Mouse (Mus musculus) forebrain, embryonic 16.5 days (tissue): Measurements from ENCODE around the gene Cyp1a1. TPM values are rescaled to one million over a fixed set of nuclear protein-coding genes. Genes with fewer than 3 reads are reported as not detected.

Experiments used
- ATAC-seq: fragments of 200-750 bp; cut with Nextera tagmentation; 2 replicates; pipeline ENCODE4 v1.8.0; 2017; ENCODE audit warnings: mild to moderate bottlenecking, moderate library complexity
- H3K27ac ChIP-seq: fragments of 300-500 bp; sonication (generic); 2 replicates; pipeline ENCODE4 v1.5.1; 2014; ENCODE audit warnings: low read length, control low read depth
- H3K27me3 ChIP-seq: fragments of 300-500 bp; sonication (generic); replicated peaks from 2 replicates; pipeline ENCODE4 v1.6.1; 2014; ENCODE audit warnings: low read length; ENCODE audit not compliant: control insufficient read depth, insufficient read depth
- H3K36me3 ChIP-seq: fragments of 300-500 bp; sonication (generic); 2 replicates; pipeline ENCODE4 v1.6.1; 2014; ENCODE audit not compliant: control insufficient read depth, insufficient read depth
- H3K4me1 ChIP-seq: fragments of 300-500 bp; sonication (generic); replicated peaks from 2 replicates; pipeline ENCODE4 v1.6.1; 2014; ENCODE audit warnings: low read length; ENCODE audit not compliant: control insufficient read depth, insufficient read depth
- H3K4me2 ChIP-seq: fragments of 300-500 bp; sonication (generic); 2 replicates; pipeline ENCODE4 v1.6.1; 2014; ENCODE audit warnings: mild to moderate bottlenecking, low read length, control low read depth
- H3K4me3 ChIP-seq: fragments of 300-500 bp; sonication (generic); replicated peaks from 2 replicates; pipeline ENCODE4 v1.5.1; 2014; ENCODE audit warnings: mild to moderate bottlenecking, low read length, control low read depth
- H3K9ac ChIP-seq: fragments of 300-500 bp; sonication (generic); replicated peaks from 2 replicates; pipeline ENCODE4 v1.6.1; 2014; ENCODE audit warnings: low read depth, low read length, control low read depth
- H3K9me3 ChIP-seq: fragments of 300-500 bp; sonication (generic); 2 replicates; pipeline ENCODE4 v1.6.1; 2016; ENCODE audit warnings: low read length; ENCODE audit not compliant: control insufficient read depth
- WGBS: fragments of 180-500 bp; shearing (Covaris S2); extraction: QIAGEN DNeasy Blood & Tissue Kit; methylation state at CpG from one replicate; pipeline ENCODE4 v1.1.7; 2014; 5-methylcytosine and 5-hydroxymethylcytosine counted together
- polyA plus RNA-seq: library from polyadenylated mRNA; unstranded; fragments of >200 nt; fragmentation: Nextera tagmentation; extraction: Ambion mirVana; gene quantifications from 2 replicates; pipeline ENCODE4 v1.2.1, GENCODE M21; 2015

The Cyp1a1 gene
- polyA plus RNA-seq, 1 experiment from 2014 or later: 0.18 TPM

DNA sequence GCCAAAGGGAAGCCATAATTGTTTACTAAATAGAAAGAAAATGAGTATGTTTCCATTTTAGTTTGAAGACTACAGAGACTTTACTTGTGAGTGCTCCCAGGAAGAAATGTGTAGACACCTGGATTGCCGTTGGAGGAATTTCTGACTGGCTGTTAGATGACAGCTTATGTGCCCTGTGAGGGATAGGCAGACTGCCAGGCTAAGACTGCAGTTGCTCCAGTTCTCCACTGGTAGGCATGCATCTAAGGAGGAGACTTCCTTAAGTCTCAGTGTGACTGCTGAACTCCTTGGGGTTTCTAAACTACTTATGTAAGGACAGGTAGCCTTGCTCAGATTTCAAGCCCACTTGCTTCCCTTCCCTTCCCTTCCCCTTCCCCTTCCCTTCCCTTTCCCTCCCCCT lies 40.6 kb downstream of the Cyp1a1 start:
- H3K27me3 ChIP-seq: no peaks in the 10 kb centered on the region
- H3K4me2 ChIP-seq: no peak overlapping the region
- H3K9me3 ChIP-seq: no peaks in the 10 kb centered on the region
- H3K4me3 ChIP-seq: no peak overlapping the region
- H3K27ac ChIP-seq: no peak overlapping the region
- 89% methylated on average over 1 of the region's 1 CpGs for WGBS
- ATAC-seq: no peak
- no peak overlapping the region for H3K9ac ChIP-seq
- H3K4me1 ChIP-seq: peaks cover 3% of the 10 kb centered on the region; the same call in 1 of the 2 replicates
- peaks cover 11% of the 10 kb centered on the region for H3K36me3 ChIP-seq

DNA sequence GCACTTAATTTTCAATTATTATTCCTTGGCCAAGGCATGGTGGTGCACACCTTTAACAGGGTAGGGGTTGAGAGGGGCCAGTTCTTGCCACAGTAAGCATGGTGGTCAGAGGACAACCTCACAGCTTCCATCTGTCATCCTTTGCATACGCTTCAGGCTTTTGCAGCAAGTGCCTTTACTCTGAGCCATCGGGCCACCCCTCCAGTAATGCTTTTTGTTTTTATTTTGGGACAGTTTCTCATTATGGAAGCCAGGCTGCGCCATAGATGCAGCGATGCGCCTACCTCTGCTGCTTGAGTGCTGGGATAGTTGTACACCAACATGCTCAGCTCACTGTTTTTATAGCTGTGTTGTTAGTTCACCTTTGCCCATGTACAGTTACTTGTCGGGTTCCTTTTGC lies 45.9 kb downstream of the Cyp1a1 start:
- Histone ChIP-seq H3K9me3 (no peaks in the 10 kb centered on the region), H3K4me1 (no peaks in the 10 kb centered on the region), H3K9ac (no peak overlapping the region), H3K4me2 (no peak overlapping the region), H3K27ac (no peak overlapping the region), H3K4me3 (no peak overlapping the region), H3K36me3 (peaks cover 5% of the 10 kb centered on the region; the same call in 1 of the 2 replicates), H3K27me3 (no peaks in the 10 kb centered on the region)
- no peak for ATAC-seq
- WGBS: 96% methylated on average over 6 of the region's 6 CpGs

DNA sequence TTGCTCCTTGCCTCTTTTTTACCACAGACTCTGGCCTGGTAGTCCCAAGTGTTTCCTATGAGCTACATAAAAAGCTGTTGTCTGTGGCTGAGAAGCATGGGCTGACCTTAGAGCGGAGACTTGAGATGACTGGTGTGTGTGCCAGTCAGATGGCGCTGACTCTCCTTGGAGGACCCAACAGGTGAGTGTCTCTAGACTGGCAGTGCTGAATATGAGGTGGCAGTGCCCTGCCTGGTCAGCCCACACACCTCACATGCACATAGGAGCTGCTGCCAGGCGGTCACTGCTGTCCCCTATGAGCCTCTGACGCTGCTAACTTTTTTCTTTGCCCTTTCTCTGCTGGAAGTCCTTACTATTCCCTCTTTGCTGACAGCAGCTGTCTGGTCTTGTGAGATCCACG lies 52.1 kb downstream of the Cyp1a1 start:
- H3K4me2 ChIP-seq: no peak overlapping the region
- H3K36me3 ChIP-seq: no peaks in the 10 kb centered on the region; the same call in 1 of the 2 replicates
- H3K27ac ChIP-seq: no peak overlapping the region
- no peak for ATAC-seq
- WGBS: 89% methylated on average over 5 of the region's 5 CpGs
- H3K4me1 ChIP-seq: no peaks in the 10 kb centered on the region
- H3K4me3 ChIP-seq: no peak overlapping the region
- H3K9me3 ChIP-seq: no peaks in the 10 kb centered on the region
- H3K27me3 ChIP-seq: no peaks in the 10 kb centered on the region
- no peak overlapping the region for H3K9ac ChIP-seq

DNA sequence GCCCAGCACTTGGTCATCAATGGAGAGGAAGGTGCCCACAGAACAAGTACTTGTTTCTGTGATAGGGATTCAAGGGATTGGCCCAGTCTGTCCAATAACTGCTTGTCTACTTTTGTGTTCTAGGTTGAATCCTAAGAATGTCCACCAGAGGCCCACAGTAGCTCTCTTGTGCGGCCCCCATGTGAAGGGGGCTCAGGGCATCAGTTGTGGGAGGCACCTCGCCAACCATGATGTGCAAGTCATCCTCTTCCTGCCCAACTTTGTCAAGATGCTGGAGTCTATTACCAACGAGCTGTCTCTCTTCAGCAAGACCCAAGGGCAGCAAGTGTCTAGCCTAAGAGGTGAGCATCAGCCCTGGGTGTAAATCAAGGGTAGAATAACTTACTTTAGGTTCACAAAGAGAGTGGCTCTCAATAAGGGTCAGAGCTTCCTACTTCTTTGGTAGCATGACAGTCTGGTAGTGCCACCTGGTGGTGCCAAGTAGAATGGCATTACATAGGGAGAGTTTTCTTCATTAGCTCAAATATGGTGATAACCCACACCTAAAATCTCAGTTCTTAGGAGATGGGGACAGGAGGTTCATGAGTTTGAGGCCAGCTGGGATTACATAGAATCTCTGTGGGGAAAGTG lies 56.8 kb downstream of the Cyp1a1 start:
- Histone ChIP-seq H3K9me3 (no peaks in the 10 kb centered on the region), H3K4me2 (no peak overlapping the region), H3K36me3 (peaks cover 9% of the 10 kb centered on the region), H3K27ac (no peak overlapping the region), H3K9ac (no peak overlapping the region), H3K4me3 (no peak overlapping the region), H3K27me3 (no peaks in the 10 kb centered on the region), H3K4me1 (no peaks in the 10 kb centered on the region)
- WGBS: 72% methylated on average over 3 of the region's 3 CpGs
- ATAC-seq: no peak

GRCm38 (mm10) chr9:57747067-57747466 lies 59.3 kb downstream of the Cyp1a1 start:
- Histone ChIP-seq H3K9me3 (no peaks in the 10 kb centered on the region), H3K27ac (no peak overlapping the region), H3K4me3 (no peak overlapping the region), H3K27me3 (no peaks in the 10 kb centered on the region), H3K9ac (no peak overlapping the region), H3K4me2 (no peak overlapping the region), H3K4me1 (no peaks in the 10 kb centered on the region), H3K36me3 (peaks cover 25% of the 10 kb centered on the region)
- WGBS: 88% methylated on average over 1 of the region's 1 CpGs
- no peak for ATAC-seq

GRCm38 (mm10) chr9:57748137-57748536 lies 60.4 kb downstream of the Cyp1a1 start:
- no peaks in the 10 kb centered on the region for H3K27me3 ChIP-seq
- H3K4me2 ChIP-seq: no peak overlapping the region
- peaks cover 34% of the 10 kb centered on the region for H3K36me3 ChIP-seq
- H3K27ac ChIP-seq: no peak overlapping the region
- no peaks in the 10 kb centered on the region for H3K4me1 ChIP-seq
- 77% methylated on average over 6 of the region's 6 CpGs for WGBS
- no peak overlapping the region for H3K4me3 ChIP-seq
- no peak overlapping the region for H3K9ac ChIP-seq
- no peak for ATAC-seq
- H3K9me3 ChIP-seq: no peaks in the 10 kb centered on the region

DNA sequence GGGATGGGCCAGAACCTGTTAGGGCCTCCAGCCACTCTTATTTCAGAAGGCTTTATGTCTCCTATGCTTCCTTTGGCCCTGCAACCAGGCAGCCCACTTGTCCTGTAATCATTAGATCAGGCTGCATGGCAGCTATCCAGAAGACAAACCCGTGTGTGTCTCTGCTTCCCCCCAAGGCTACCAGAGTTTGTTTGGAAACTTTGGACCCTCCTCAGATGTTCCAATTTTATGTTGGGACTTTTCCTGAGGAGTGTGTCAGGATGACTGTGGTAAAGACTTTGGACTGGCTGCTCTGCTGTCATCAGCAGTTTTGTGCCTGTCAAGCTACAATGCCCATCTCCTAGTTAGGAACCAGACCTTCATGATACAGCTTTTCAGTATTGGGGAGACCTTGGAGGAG lies 61.1 kb downstream of the Cyp1a1 start:
- no peaks in the 10 kb centered on the region for H3K4me1 ChIP-seq
- no peaks in the 10 kb centered on the region for H3K9me3 ChIP-seq
- 45% methylated on average over 1 of the region's 1 CpGs for WGBS
- peaks cover 41% of the 10 kb centered on the region for H3K36me3 ChIP-seq
- no peak overlapping the region for H3K4me3 ChIP-seq
- H3K9ac ChIP-seq: no peak overlapping the region
- H3K4me2 ChIP-seq: no peak overlapping the region
- no peaks in the 10 kb centered on the region for H3K27me3 ChIP-seq
- no peak for ATAC-seq
- H3K27ac ChIP-seq: no peak overlapping the region

GRCm38 (mm10) chr9:57750901-57751300 lies 63.2 kb downstream of the Cyp1a1 start:
- Histone ChIP-seq H3K9me3 (no peaks in the 10 kb centered on the region), H3K36me3 (peaks cover 54% of the 10 kb centered on the region), H3K27me3 (no peaks in the 10 kb centered on the region), H3K4me1 (no peaks in the 10 kb centered on the region), H3K27ac (no peak overlapping the region), H3K4me2 (no peak overlapping the region), H3K4me3 (no peak overlapping the region), H3K9ac (no peak overlapping the region)
- 89% methylated on average over 7 of the region's 7 CpGs for WGBS
- ATAC-seq: no peak
